Mouse (Mus musculus) hindbrain, embryonic 11.5 days (tissue): Measurements from ENCODE around the gene Olfr572. TPM values are rescaled to one million over a fixed set of nuclear protein-coding genes. Genes with fewer than 3 reads are reported as not detected.

ENCODE experiments used
- polyA plus RNA-seq: library from polyadenylated mRNA; unstranded; fragments of >200 nt; fragmentation: Nextera tagmentation; extraction: Ambion mirVana; gene quantifications from 2 replicates; pipeline ENCODE4 v1.2.1, GENCODE M21; 2014

The Olfr572 gene
- polyA plus RNA-seq, 1 experiment from 2014 or later = not detected

Other genes starting within 250 kb of the Olfr572 start
- 9.3 and 9.5 TPM in 2 replicates for gene Trim68, start 237.1 kb upstream of the Olfr572 start, polyA plus RNA-seq
- not detected in 2 replicates for gene Olfr557, start 228.5 kb upstream of the Olfr572 start, polyA plus RNA-seq
- 0.15 TPM in 1 of 2 replicates, not detected in the other for gene Olfr558, start 222.2 kb upstream of the Olfr572 start, polyA plus RNA-seq
- not detected in 2 replicates for gene Olfr33, start 205.3 kb upstream of the Olfr572 start, polyA plus RNA-seq
- not detected in 2 replicates for gene Olfr559, start 196.9 kb upstream of the Olfr572 start, polyA plus RNA-seq
- gene Olfr560, start 165.0 kb upstream of the Olfr572 start, polyA plus RNA-seq = not detected in 2 replicates
- 0.14 TPM in 1 of 2 replicates, not detected in the other for gene Olfr78, start 164.9 kb upstream of the Olfr572 start, polyA plus RNA-seq
- gene Olfr561, start 153.2 kb upstream of the Olfr572 start, polyA plus RNA-seq = not detected in 2 replicates
- gene Olfr564, start 120.9 kb upstream of the Olfr572 start, polyA plus RNA-seq = not detected in 2 replicates
- not detected in 2 replicates for gene Olfr566, start 65.6 kb upstream of the Olfr572 start, polyA plus RNA-seq
- gene Olfr568, start 47.3 kb upstream of the Olfr572 start, polyA plus RNA-seq = not detected in 2 replicates
- not detected in 2 replicates for gene Olfr569, start 33.5 kb upstream of the Olfr572 start, polyA plus RNA-seq
- not detected in 2 replicates for gene Olfr570, start 29.8 kb upstream of the Olfr572 start, polyA plus RNA-seq
- gene Olfr571, start 6.9 kb upstream of the Olfr572 start, polyA plus RNA-seq = not detected in 2 replicates
- gene Olfr573-ps1, start 18.2 kb downstream of the Olfr572 start, polyA plus RNA-seq = not detected in 2 replicates
- gene Olfr574, start 24.1 kb downstream of the Olfr572 start, polyA plus RNA-seq = not detected in 2 replicates
- not detected in 2 replicates for gene Olfr575, start 34.4 kb downstream of the Olfr572 start, polyA plus RNA-seq
- gene Olfr576, start 38.3 kb downstream of the Olfr572 start, polyA plus RNA-seq = not detected in 2 replicates
- not detected in 2 replicates for gene Olfr577, start 51.5 kb downstream of the Olfr572 start, polyA plus RNA-seq
- gene Olfr578, start 64.9 kb downstream of the Olfr572 start, polyA plus RNA-seq = not detected in 2 replicates
- not detected in 2 replicates for gene Olfr582, start 113.6 kb downstream of the Olfr572 start, polyA plus RNA-seq
- gene Olfr583, start 126.9 kb downstream of the Olfr572 start, polyA plus RNA-seq = not detected in 2 replicates
- not detected in 2 replicates for gene Olfr584, start 157.5 kb downstream of the Olfr572 start, polyA plus RNA-seq
- gene Olfr585, start 173.3 kb downstream of the Olfr572 start, polyA plus RNA-seq = not detected in 2 replicates
- gene Olfr586, start 201.2 kb downstream of the Olfr572 start, polyA plus RNA-seq = not detected in 2 replicates
- not detected in 2 replicates for gene Olfr588-ps1, start 216.5 kb downstream of the Olfr572 start, polyA plus RNA-seq
- gene Olfr589, start 231.9 kb downstream of the Olfr572 start, polyA plus RNA-seq = not detected in 2 replicates